In the genomic region with DNA sequence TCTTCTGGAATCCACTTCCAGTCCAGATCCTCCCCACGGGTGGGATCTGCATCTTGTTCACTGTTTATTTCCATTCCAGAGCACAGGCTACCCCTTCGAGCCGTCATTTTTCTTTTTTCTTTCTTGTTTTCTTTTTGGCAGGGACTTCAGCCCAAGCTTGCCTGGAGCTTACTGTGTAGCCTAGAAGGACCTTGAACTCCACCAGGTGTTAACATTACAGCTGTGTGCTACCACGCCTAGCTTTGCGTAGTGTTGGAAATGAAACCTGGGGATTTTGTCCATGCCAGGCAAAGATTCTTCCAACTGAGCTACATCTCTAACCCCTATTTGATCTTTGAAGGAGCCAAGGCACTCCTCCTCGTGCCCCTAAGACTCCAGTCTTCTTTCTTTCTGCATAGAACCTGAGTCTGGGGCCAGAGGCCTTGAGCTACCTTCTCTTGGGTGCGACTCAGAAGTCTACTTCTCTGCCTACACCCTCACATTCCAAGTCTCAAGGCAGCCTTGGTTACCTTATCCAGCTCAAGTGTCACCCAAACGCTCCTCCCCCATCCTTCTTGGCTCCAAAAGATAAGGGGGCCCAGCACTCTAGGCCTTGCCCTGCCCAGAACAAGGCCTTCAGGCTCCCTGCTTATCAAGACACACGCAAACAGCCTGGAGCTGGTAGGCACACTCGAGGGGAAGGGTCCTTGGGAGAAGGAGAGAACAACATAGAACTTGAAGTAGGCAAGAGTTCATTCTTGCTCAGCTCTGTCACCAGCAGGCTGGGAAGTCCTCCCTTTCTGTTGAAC, we compare ENCODE assay signal across 1 mouse cellular context.
TF ChIP-seq lines count a peak whose summit lies in the region.

No protein-coding gene starts in this region.

TF ChIP-seq in MEL, 35 proteins besides CTCF, POLR2A, EP300 and RAD21:
- 0 out of 2 replicates have a peak, but pooled peaks have one; percentile 46 for TF ChIP-seq MYC (IDR thresholded peaks at IDR 0.05; ENCODE audit: low read depth, low read length)
- peak; percentile 59 for TF ChIP-seq MXI1 (IDR thresholded peaks at IDR 0.05; ENCODE audit: low read depth, low read length)
- TF ChIP-seq RCOR1 (IDR thresholded peaks at IDR 0.05; ENCODE audit: low read depth, low read length) = peak; percentile 93
- TF ChIP-seq BHLHE40 (IDR thresholded peaks at IDR 0.05; ENCODE audit: borderline replicate concordance, low read depth, low read length) = 0 out of 2 replicates have a peak, but pooled peaks have one; percentile 33
- TF ChIP-seq TAL1 (IDR thresholded peaks at IDR 0.05; ENCODE audit: low read length) = peak; percentile 68
- 0 out of 2 replicates have a peak, but pooled peaks have one; percentile 19 for TF ChIP-seq NRF1 (IDR thresholded peaks at IDR 0.05; ENCODE audit: insufficient read depth, low read depth, low read length, poor library complexity, severe bottlenecking)
- TF ChIP-seq TCF12 (IDR thresholded peaks at IDR 0.05; ENCODE audit: low read depth, low read length) = peak; percentile 93
- TF ChIP-seq MEF2A (IDR thresholded peaks at IDR 0.05; ENCODE audit: extremely low read depth, insufficient replicate concordance, low read depth, low read length, poor library complexity, severe bottlenecking) = no peak
- no peak for TF ChIP-seq GABPA (IDR thresholded peaks at IDR 0.05; ENCODE audit: low read depth, low read length)
- TF ChIP-seq GATA1 (IDR thresholded peaks at IDR 0.05; ENCODE audit: low read depth, low read length) = peak; percentile 93
- TF ChIP-seq MYB (IDR thresholded peaks at IDR 0.05; ENCODE audit: low read depth, low read length) = no peak
- TF ChIP-seq SIN3A (IDR thresholded peaks at IDR 0.05; ENCODE audit: low read length) = peak; percentile 72
- peak; percentile 47 for TF ChIP-seq CHD2 (IDR thresholded peaks at IDR 0.05; ENCODE audit: low read length)
- no peak for TF ChIP-seq KAT2A (conservative IDR thresholded peaks at IDR 0.05; ENCODE audit: low read depth, low read length)
- TF ChIP-seq MAZ (IDR thresholded peaks at IDR 0.05; ENCODE audit: low read depth, low read length) = peak; percentile 71; the same call in 1 of the 2 replicates
- TF ChIP-seq ETS1 (IDR thresholded peaks at IDR 0.05; ENCODE audit: low read depth, low read length) = peak; percentile 69
- TF ChIP-seq NELFE (IDR thresholded peaks at IDR 0.05; ENCODE audit: low read depth, low read length) = 0 out of 2 replicates have a peak, but pooled peaks have one; percentile 5
- TF ChIP-seq ELF1 (IDR thresholded peaks at IDR 0.05; ENCODE audit: low read depth, low read length) = no peak
- peak; percentile 36; the same call in 1 of the 2 replicates for TF ChIP-seq MAX (IDR thresholded peaks at IDR 0.05; ENCODE audit: low read length)
